Mouse (Mus musculus): Measurements from ENCODE around the gene Vsx1. TPM values are rescaled to one million over a fixed set of nuclear protein-coding genes. Genes with fewer than 3 reads are reported as not detected.

Gene Vsx1
- polyA plus RNA-seq, 1 experiment from 2014 or later, result 0.04 TPM

Other genes starting within 250 kb of the Vsx1 start
- 10.0 and 10.9 TPM in 2 replicates for gene Zfp442, start 237.9 kb downstream of the Vsx1 start, polyA plus RNA-seq (2016; fragmentation: Nextera tagmentation; extraction: Ambion mirVana)
- 0.10 and 0.13 TPM in 2 replicates for gene Zfp345, start 204.3 kb downstream of the Vsx1 start, polyA plus RNA-seq (2016; fragmentation: Nextera tagmentation; extraction: Ambion mirVana)
- gene Cst7, start 118.9 kb downstream of the Vsx1 start, polyA plus RNA-seq (2016; fragmentation: Nextera tagmentation; extraction: Ambion mirVana), result 0.20 TPM in 1 of 2 replicates, not detected in the other
- 27.9 and 31.5 TPM in 2 replicates for gene Apmap, start 80.8 kb downstream of the Vsx1 start, polyA plus RNA-seq (2016; fragmentation: Nextera tagmentation; extraction: Ambion mirVana)
- gene Acss1, start 20.9 kb downstream of the Vsx1 start, polyA plus RNA-seq (2016; fragmentation: Nextera tagmentation; extraction: Ambion mirVana), result 7.8 and 9.3 TPM in 2 replicates
- gene Entpd6, start 59.7 kb upstream of the Vsx1 start, polyA plus RNA-seq (2016; fragmentation: Nextera tagmentation; extraction: Ambion mirVana), result 30.7 and 37.1 TPM in 2 replicates
- 62.1 and 66.3 TPM in 2 replicates for gene Pygb, start 97.4 kb upstream of the Vsx1 start, polyA plus RNA-seq (2016; fragmentation: Nextera tagmentation; extraction: Ambion mirVana)
- gene Abhd12, start 215.4 kb upstream of the Vsx1 start, polyA plus RNA-seq (2016; fragmentation: Nextera tagmentation; extraction: Ambion mirVana), result 46.0 and 51.3 TPM in 2 replicates
- 74.1 and 76.0 TPM in 2 replicates for gene Gins1, start 216.0 kb upstream of the Vsx1 start, polyA plus RNA-seq (2016; fragmentation: Nextera tagmentation; extraction: Ambion mirVana)

All from embryonic facial prominence, embryonic 10.5 days (tissue).